Mouse (Mus musculus): ENCODE data around the gene Bcl2a1d.
"Not testable (repeated sequence)": the region's sequence is repeated elsewhere in the genome, so short reads cannot be mapped to it uniquely, and the experiment has no call there.

DNA sequence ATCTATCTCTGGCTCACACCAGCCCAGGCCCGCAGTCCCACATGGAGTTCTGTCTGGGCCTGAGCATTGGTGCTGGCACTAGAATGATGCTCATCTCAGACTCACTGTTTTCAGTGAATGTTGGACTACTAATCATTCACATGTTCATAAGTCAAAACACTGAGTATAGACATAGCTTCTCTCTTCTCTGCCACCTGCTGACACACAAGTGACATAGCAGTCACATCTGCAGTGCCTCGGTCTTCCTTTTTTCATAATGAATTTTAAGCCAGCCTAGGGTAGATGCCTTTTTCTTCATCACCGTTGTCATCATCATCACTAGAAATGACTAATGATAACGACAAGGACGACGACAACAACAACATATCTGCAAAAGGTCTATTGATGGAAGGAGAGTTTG, 38.5 kb upstream of the Bcl2a1d start:
- TF ChIP-seq CTCF, EP300 (IDR thresholded peaks at IDR 0.05; ENCODE audit: low read depth): not testable (repeated sequence)
